Mouse (Mus musculus): ENCODE data around the gene Irf2bpl. TPM values are rescaled to one million over a fixed set of nuclear protein-coding genes. Genes with fewer than 3 reads are reported as not detected.

The Irf2bpl gene
- polyA plus RNA-seq, 1 experiment from 2014 or later: 94.3 TPM

DNA sequence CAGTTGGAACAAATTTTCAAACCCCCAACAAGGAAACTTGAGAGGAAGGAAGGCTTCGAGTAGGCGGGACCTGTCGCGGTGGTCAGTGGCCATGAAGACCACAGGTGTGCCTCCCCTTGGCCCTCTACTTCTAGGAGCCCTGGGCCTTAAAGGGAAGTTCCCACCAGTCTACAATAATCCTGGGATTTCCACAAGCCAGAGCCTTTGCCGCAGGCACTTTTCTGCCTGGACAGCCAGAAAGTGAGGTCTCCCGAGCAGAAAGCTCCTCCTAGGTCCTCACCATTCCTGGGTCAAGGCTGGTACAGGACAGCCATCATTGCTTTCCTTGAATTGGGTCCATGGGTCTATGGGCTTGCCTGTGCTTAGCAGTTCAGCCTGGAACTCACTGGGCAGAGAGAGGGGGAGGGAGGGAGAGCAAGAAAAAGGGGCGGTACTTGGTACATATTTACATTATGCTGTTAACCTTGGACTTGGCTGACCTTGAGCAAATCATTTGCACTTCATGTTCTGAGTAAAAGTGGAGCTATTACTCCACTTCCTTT is 4.6 kb upstream of the Irf2bpl start:
- peaks cover 91% of the 10 kb centered on the region for H3K4me1 ChIP-seq
- WGBS: 11% methylated on average over 7 of the region's 7 CpGs
- ATAC-seq (replicated peaks): no peak
- H3K36me3 ChIP-seq (replicated peaks): no peaks in the 10 kb centered on the region
- no peaks in the 10 kb centered on the region for H3K27me3 ChIP-seq (replicated peaks)
- no peak overlapping the region for H3K9ac ChIP-seq
- H3K9me3 ChIP-seq: no peaks in the 10 kb centered on the region
- peak overlapping the region; percentile 77 for H3K27ac ChIP-seq
- no peak overlapping the region for H3K4me3 ChIP-seq
- peak overlapping the region; percentile 48; the same call in 1 of the 2 replicates for H3K4me2 ChIP-seq

- Histone ChIP-seq H3K9ac (peak overlapping the region; percentile 40), H3K27me3 (replicated peaks) (no peaks in the 10 kb centered on the region), H3K9me3 (no peaks in the 10 kb centered on the region), H3K36me3 (replicated peaks) (no peaks in the 10 kb centered on the region), H3K27ac (peak overlapping the region; percentile 77), H3K4me3 (peak overlapping the region; percentile 15), H3K4me1 (peaks cover 84% of the 10 kb centered on the region), H3K4me2 (peak overlapping the region; percentile 48)
- no peak for ATAC-seq (replicated peaks)
- under 1% methylated on average over 45 of the region's 47 CpGs for WGBS
Observed at GRCm38 (mm10) chr12:86888130-86889069, 3.8 kb upstream of the Irf2bpl start.

DNA sequence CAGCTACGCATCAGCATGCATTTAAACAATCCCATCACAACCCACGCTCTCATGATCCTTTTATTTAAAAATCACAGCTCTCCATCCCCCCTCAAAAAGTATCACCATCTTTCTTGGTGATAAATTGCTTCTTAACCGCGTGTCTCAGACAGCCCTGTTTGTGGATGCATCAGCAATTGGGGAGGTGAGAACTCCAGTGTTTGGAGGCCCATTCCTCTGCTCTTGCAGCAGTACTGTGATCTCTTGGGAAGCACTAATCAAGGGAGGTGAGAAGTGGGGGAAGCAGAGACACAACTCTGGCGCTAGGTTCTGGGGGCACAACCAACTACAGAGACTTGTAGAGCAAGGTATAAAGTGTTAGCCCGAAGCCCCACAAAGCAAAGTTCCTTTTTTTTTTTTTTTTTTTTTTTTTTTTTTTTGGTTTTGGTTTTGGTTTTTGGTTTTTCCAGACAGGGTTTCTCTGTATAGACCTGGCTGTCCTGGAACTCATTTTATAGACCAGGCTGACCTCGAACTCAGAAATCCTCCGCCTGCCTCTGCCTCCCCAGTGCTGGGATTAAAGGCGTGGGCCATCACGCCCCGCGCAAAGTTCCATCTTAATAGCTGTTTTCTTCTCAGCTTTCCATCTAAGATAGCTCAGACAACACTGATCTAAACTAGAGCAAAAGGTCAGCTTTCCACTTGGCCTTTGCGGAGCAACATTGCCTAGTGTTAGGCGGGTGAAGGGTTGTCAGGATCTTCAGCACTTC is 3.0 kb upstream of the Irf2bpl start:
- Histone ChIP-seq H3K27ac (peak overlapping the region; percentile 77), H3K27me3 (replicated peaks) (no peaks in the 10 kb centered on the region), H3K4me1 (peaks cover 76% of the 10 kb centered on the region), H3K4me3 (no peak overlapping the region; the same call in 1 of the 2 replicates), H3K9ac (0 out of 2 replicates have a peak overlapping the region, but pooled peaks have one; percentile 40), H3K36me3 (replicated peaks) (no peaks in the 10 kb centered on the region), H3K4me2 (peak overlapping the region; percentile 48), H3K9me3 (no peaks in the 10 kb centered on the region)
- ATAC-seq (replicated peaks): no peak
- 35% methylated on average over 14 of the region's 14 CpGs for WGBS

- ATAC-seq (replicated peaks): no peak
- Histone ChIP-seq H3K4me3 (no peak overlapping the region), H3K27ac (peak overlapping the region; percentile 31), H3K9me3 (no peaks in the 10 kb centered on the region), H3K27me3 (replicated peaks) (no peaks in the 10 kb centered on the region), H3K9ac (no peak overlapping the region), H3K4me2 (0 out of 2 replicates have a peak overlapping the region, but pooled peaks have one; percentile 1), H3K4me1 (peaks cover 65% of the 10 kb centered on the region), H3K36me3 (replicated peaks) (no peaks in the 10 kb centered on the region)
- 53% methylated on average over 7 of the region's 7 CpGs for WGBS
Observed at GRCm38 (mm10) chr12:86886446-86886965, 1.9 kb upstream of the Irf2bpl start.

- Histone ChIP-seq H3K4me1 (peaks cover 58% of the 10 kb centered on the region), H3K9me3 (no peaks in the 10 kb centered on the region), H3K36me3 (replicated peaks) (no peaks in the 10 kb centered on the region), H3K27ac (peak overlapping the region; percentile 100; the same call in 1 of the 2 replicates), H3K9ac (no peak overlapping the region), H3K27me3 (replicated peaks) (no peaks in the 10 kb centered on the region), H3K4me3 (no peak overlapping the region), H3K4me2 (peak overlapping the region; percentile 83)
- ATAC-seq (replicated peaks): no peak
- 9% methylated on average over 5 of the region's 5 CpGs for whole genome bisulfite sequencing
Observed at GRCm38 (mm10) chr12:86885746-86886145, 1.1 kb upstream of the Irf2bpl start.

DNA sequence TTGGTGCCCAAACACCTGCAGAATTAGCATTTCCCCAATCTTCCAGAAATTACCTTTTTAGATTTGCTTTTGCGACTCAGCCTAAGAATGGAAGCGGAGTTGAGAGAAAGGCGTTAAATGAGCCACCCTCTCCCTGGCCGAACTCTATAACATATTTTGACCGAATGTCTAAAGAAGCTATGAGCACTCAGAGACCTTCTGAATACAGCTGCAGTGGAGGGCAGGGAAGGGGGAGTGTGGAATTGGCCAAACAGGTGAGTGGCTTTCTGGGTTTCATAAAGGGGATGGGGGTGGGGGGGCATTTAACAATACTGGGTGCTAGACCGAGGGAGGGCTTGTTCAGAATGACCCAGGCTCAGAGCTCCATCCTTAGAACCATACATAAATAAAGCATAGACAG is 738 bp upstream of the Irf2bpl start:
- ATAC-seq (replicated peaks): no peak
- 3% methylated on average over 6 of the region's 6 CpGs for WGBS
- Histone ChIP-seq H3K9ac (peak overlapping the region; percentile 14; the same call in 1 of the 2 replicates), H3K4me3 (peak overlapping the region; percentile 85), H3K9me3 (no peaks in the 10 kb centered on the region), H3K27ac (peak overlapping the region; percentile 100), H3K4me2 (peak overlapping the region; percentile 83), H3K36me3 (replicated peaks) (no peaks in the 10 kb centered on the region), H3K27me3 (replicated peaks) (no peaks in the 10 kb centered on the region), H3K4me1 (peaks cover 56% of the 10 kb centered on the region)

DNA sequence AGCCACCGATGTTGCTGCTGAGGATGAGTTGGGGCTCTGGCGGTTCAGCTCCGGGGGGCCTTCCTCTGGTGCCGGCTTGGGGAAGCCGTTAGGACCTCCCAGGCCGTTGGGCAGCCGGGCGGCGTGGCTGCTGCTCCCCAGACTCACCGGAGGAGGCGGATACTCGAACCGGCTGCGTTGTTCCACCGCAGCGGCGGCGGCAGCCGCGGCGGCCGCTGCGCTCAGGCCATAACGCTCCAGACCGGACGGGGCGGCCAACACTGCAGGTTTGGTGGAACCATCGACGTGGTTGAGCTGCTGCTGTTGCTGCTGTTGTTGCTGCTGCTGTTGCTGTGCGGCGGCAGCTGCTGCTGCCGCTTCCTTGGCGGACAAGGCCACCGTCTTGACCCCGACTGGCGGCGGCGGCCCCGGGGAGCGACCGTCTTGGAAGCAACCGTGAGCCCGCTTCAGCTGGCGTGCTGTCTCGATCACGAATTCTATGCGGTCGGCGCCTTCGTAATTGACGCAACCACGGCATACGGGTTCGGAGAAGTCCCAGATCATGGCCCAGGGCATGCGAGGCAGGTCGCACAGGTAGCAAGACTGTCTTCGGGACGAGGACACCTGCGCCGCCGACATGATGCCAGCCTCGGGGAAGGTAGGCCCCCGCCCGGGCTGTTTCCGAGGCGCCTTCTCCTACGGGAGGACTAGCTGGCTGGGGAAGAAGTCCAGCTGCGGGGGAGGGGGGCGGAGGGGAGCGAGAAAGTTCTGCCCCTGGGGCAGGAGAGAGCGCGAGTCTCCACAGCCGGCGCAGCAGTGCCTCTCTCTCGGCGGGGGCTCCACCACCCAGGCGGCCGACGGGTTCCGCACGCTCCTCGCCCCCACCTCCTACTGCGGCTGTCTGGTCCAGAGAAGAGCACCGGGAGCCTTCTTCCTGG is 1.1 kb downstream of the Irf2bpl start:
- Histone ChIP-seq H3K27ac (peak overlapping the region; percentile 100), H3K9ac (peak overlapping the region; percentile 92), H3K36me3 (replicated peaks) (no peaks in the 10 kb centered on the region), H3K4me3 (peak overlapping the region; percentile 85), H3K4me1 (peaks cover 56% of the 10 kb centered on the region), H3K27me3 (replicated peaks) (no peaks in the 10 kb centered on the region), H3K9me3 (no peaks in the 10 kb centered on the region), H3K4me2 (peak overlapping the region; percentile 83)
- ATAC-seq (replicated peaks): no peak; the same call in 1 of the 2 replicates
- WGBS: under 1% methylated on average over 76 of the region's 84 CpGs

- Histone ChIP-seq H3K4me1 (peaks cover 56% of the 10 kb centered on the region), H3K36me3 (replicated peaks) (no peaks in the 10 kb centered on the region), H3K9me3 (no peaks in the 10 kb centered on the region), H3K27ac (peak overlapping the region; percentile 100), H3K27me3 (replicated peaks) (no peaks in the 10 kb centered on the region), H3K4me2 (peak overlapping the region; percentile 83), H3K4me3 (peak overlapping the region; percentile 85), H3K9ac (peak overlapping the region; percentile 92)
- under 1% methylated on average over 24 of the region's 24 CpGs for WGBS
- ATAC-seq (replicated peaks): no peak
Observed at GRCm38 (mm10) chr12:86883019-86883279, 1.6 kb downstream of the Irf2bpl start.

- Histone ChIP-seq H3K9me3 (no peaks in the 10 kb centered on the region), H3K4me3 (peak overlapping the region; percentile 85), H3K4me2 (peak overlapping the region; percentile 83), H3K4me1 (peaks cover 52% of the 10 kb centered on the region), H3K27me3 (replicated peaks) (no peaks in the 10 kb centered on the region), H3K36me3 (replicated peaks) (no peaks in the 10 kb centered on the region), H3K9ac (peak overlapping the region; percentile 92), H3K27ac (peak overlapping the region; percentile 100)
- ATAC-seq (replicated peaks): no peak; the same call in 1 of the 2 replicates
- under 1% methylated on average over 59 of the region's 59 CpGs for WGBS
Observed at GRCm38 (mm10) chr12:86882279-86883018, 2.1 kb downstream of the Irf2bpl start.

DNA sequence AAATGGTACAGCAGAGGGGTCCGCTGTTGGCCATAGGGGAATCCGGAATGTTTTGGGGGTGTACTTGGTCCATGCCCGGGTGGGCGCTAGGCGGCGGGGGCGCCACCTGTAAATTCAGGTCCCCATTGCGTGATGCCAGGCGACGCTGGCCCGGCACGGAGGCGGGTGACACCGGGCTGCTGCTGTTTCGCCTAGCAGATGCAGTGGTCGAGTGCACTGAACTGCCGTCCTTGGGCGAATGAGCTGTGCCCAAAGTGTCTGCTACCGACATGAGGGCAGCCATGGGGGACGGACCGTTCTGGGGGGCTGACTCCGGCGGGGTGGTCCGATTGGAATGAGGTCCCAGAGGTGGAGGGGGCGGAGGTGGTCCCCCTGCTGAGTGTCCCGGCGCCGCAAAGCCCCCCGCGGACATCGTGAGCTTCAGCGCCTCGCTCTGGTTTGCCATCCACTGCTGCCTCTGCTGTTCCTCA is 2.8 kb downstream of the Irf2bpl start:
- peak overlapping the region; percentile 92 for H3K9ac ChIP-seq
- H3K4me2 ChIP-seq: peak overlapping the region; percentile 83
- H3K4me1 ChIP-seq: peaks cover 46% of the 10 kb centered on the region
- WGBS: 1% methylated on average over 33 of the region's 33 CpGs
- ATAC-seq (replicated peaks): no peak
- H3K27ac ChIP-seq: peak overlapping the region; percentile 100
- no peaks in the 10 kb centered on the region for H3K27me3 ChIP-seq (replicated peaks)
- no peaks in the 10 kb centered on the region for H3K9me3 ChIP-seq
- H3K36me3 ChIP-seq (replicated peaks): no peaks in the 10 kb centered on the region
- H3K4me3 ChIP-seq: peak overlapping the region; percentile 85
